Mouse (Mus musculus) cerebellum, adult 9-11 months (tissue): ENCODE data around the gene Nfyb.

Experiments used
- DNase-seq: peaks from one replicate; pipeline ENCODE4 v3.0.0; 2022

The Nfyb gene

GRCm38 (mm10) chr10:82741876-82742275 is 22.1 kb downstream of the Nfyb start:
- no peak for DNase-seq

GRCm38 (mm10) chr10:82741354-82741753 is 22.6 kb downstream of the Nfyb start:
- no peak for DNase-seq

DNA sequence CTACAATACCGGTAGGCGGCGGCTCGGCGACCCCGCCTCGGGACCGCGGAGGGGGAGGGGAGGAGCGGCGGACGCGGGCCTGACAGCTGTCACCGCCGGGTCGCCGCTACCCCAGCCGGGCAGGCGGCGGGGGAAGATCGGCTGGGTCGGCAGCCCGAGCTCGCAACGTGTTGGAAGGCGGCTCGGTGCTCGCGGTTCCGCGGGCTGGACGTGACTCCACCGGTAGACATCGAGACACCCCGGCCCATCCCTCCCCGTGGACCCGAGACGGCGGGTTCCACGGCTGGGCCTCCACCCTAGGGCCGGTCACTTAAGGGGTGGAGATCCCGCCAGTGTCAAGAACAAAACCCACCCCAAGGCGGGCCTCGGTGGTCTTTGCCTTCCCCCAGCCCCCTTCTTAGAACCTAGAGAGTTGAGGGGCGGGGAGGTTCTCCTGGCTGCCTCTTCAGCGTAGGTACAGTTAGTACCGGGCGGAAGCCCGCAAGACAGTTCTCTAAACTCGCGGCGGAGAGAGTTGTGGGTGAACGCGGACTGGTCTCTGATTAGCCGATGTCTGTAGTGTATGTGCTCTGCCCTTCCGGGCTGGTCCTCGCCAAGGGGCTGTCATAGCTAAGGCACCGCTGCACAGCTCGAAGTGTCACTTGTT is 64.5 kb downstream of the Nfyb start:
- DNase-seq = no peak

DNA sequence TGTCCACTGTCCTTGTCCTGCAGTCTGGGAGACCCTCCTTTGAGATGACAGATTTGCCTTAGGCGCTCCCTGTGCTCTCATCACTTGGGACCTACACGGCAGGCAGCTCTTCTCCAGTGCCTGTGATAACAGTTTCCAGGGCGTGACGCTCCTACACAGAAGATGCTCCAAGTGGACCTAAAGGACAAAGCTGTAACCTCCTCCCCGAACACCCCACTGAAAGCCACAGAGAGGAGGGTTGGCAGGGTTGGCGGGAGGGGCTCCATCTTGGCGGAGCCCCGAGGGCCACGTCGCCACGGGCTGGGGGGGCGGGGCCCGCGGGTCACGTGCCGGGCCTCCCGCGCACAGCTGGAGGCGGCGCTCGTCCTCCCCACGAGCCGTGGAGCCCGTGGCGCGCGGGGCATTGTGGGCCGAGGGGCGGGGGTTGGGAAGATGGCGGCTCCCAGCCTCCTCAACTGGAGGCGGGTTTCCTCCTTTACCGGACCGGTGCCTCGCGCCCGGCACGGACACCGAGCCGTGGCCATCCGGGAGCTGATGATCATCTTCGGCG is 65.2 kb downstream of the Nfyb start:
- peak; percentile 90 for DNase-seq
